Mouse (Mus musculus) embryonic facial prominence, embryonic 14.5 days (tissue): ENCODE data around the gene Mmgt2. TPM values are rescaled to one million over a fixed set of nuclear protein-coding genes. Genes with fewer than 3 reads are reported as not detected.

Experiments
- ATAC-seq: fragments of 200-750 bp; cut with Nextera tagmentation; 2 replicates; pipeline ENCODE4 v1.8.0; 2017; ENCODE audit warnings: low read depth, moderate number of reproducible peaks, moderate TSS enrichment
- DNase-seq: peaks from one replicate; pipeline ENCODE4 v3.0.0-alpha.2; 2015; ENCODE audit warnings: low spot score
- H3K27ac ChIP-seq: fragments of 300-500 bp; sonication (generic); replicated peaks from 2 replicates; pipeline ENCODE4 v1.5.1; 2014; ENCODE audit warnings: low read depth, mild to moderate bottlenecking, low read length, moderate library complexity
- H3K27me3 ChIP-seq: fragments of 300-500 bp; sonication (generic); replicated peaks from 2 replicates; pipeline ENCODE4 v1.6.1; 2014; ENCODE audit warnings: low read length; ENCODE audit not compliant: control insufficient read depth, insufficient read depth
- H3K36me3 ChIP-seq: fragments of 300-500 bp; sonication (generic); 2 replicates; pipeline ENCODE4 v1.6.1; 2014; ENCODE audit warnings: low read length, mixed read lengths; ENCODE audit not compliant: control insufficient read depth, insufficient read depth
- H3K4me1 ChIP-seq: fragments of 300-500 bp; sonication (generic); 2 replicates; pipeline ENCODE4 v1.6.1; 2014; ENCODE audit warnings: antibody characterized with exemption, low read length; ENCODE audit not compliant: control insufficient read depth, insufficient read depth
- H3K4me2 ChIP-seq: fragments of 300-500 bp; sonication (generic); 2 replicates; pipeline ENCODE4 v1.6.1; 2014; ENCODE audit warnings: low read depth, mild to moderate bottlenecking, low read length, moderate library complexity, mixed read lengths
- H3K4me3 ChIP-seq: fragments of 300-500 bp; sonication (generic); 2 replicates; pipeline ENCODE4 v1.5.1; 2014; ENCODE audit warnings: low read depth, mild to moderate bottlenecking, low read length
- H3K9ac ChIP-seq: fragments of 300-500 bp; sonication (generic); 2 replicates; pipeline ENCODE4 v1.6.1; 2014; ENCODE audit warnings: low read depth, mild to moderate bottlenecking, low read length, moderate library complexity, mixed read lengths
- H3K9me3 ChIP-seq: fragments of 300-500 bp; sonication (generic); 2 replicates; pipeline ENCODE4 v1.6.1; 2016; ENCODE audit warnings: low read length; ENCODE audit not compliant: control insufficient read depth
- WGBS: fragments of 180-500 bp; shearing (Covaris S2); extraction: QIAGEN DNeasy Blood & Tissue Kit; methylation state at CpG from one replicate; pipeline ENCODE4 v1.1.7; 2014; 5-methylcytosine and 5-hydroxymethylcytosine counted together
- polyA plus RNA-seq: library from polyadenylated mRNA; unstranded; fragments of >200 nt; fragmentation: Nextera tagmentation; extraction: Ambion mirVana; gene quantifications from 2 replicates; pipeline ENCODE4 v1.2.1, GENCODE M21; 2014

The Mmgt2 gene
- polyA plus RNA-seq, 1 experiment from 2014 or later = 48.4 TPM

DNA sequence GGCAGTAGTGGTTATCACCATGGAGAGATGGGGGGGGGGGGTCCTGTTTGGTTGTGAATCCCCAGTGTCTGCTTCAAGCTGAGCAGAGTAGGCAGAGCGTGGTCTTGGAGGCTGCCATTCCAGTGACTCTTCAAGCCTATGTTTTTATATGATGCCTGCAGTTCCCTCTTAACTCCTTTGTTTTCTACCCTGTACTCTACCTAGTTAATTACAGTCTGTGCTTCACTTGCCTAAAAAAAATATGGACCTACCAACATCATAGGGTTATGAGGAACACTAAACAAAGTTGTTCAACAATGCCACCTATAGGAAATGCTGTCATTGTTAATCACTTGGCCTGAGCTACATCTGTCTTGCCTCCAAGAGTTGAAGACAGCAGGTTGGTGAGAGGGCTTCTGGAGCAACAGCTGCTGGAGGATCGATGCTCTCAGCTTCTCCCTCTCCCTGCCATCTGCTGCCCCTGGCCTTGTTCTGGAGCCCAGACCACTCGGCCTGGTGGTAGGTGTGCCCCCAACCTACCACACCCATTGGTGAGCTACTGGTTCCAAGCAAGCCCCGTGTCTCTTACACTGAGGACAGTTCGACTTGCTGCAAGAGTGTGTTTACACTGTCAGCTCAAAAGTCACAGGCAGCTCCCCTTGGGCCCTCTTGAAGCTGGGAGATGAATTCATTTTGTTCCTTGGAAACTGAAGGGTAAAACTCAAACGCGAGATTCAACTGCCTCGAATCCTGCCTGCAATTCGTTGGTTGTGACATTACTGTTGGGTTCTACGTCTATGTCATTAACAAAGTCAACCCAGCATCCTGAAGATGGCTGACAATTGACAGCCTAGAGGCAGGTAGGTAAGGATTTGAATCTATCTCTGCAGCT lies 41.9 kb upstream of the Mmgt2 start:
- Histone ChIP-seq H3K36me3 (peaks cover 72% of the 10 kb centered on the region), H3K27ac (peak overlapping the region; percentile 56; the same call in 1 of the 2 replicates), H3K4me2 (peak overlapping the region; percentile 6; the same call in 1 of the 2 replicates), H3K4me3 (no peak overlapping the region), H3K9ac (no peak overlapping the region), H3K9me3 (no peaks in the 10 kb centered on the region), H3K27me3 (no peaks in the 10 kb centered on the region), H3K4me1 (peaks cover 9% of the 10 kb centered on the region)
- 60% methylated on average over 10 of the region's 10 CpGs for WGBS
- DNase-seq (no peak), ATAC-seq (no peak)

DNA sequence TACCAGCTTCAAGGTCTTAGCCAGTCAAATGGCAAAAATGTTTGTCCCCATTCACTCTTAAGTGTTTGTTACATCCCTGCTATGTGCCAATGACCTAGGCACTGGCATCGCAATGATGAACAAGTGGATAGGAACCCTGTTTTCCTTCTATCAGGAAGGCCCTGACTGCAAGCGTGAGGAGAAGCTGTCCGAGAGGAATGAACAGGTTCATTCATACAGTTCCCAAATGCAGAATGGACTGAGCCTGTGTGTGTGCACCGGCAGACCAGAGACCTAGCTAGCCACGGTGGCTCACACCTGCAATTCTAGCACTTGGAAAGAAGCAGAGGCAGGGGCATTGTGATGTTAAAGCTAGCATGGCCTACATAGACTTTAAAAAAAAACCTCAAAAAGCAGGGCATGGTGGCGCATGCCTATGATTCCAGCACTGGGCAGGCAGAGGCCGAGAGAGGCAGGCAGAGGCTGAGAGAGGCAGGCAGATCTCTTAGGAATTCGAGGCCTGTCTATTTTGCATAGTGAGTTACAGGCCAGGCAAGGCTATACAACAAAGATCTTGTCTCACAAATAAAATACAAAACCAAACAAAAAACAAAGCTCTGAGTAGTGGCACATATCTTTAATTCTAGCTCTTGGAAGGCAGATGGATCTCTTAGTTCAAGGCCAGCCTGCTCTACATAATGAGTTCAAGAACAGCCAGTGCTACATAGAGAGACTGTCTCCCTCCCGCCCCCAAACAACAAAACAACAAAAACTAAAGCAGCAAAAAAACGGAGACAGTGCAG lies 41.1 kb upstream of the Mmgt2 start:
- no peak overlapping the region for H3K4me3 ChIP-seq
- peaks cover 9% of the 10 kb centered on the region for H3K4me1 ChIP-seq
- no peaks in the 10 kb centered on the region for H3K9me3 ChIP-seq
- H3K36me3 ChIP-seq = peaks cover 72% of the 10 kb centered on the region
- WGBS = 64% methylated on average over 10 of the region's 10 CpGs
- H3K27me3 ChIP-seq = no peaks in the 10 kb centered on the region
- H3K9ac ChIP-seq = no peak overlapping the region; the same call in 1 of the 2 replicates
- 0 out of 2 replicates have a peak overlapping the region, but pooled peaks have one; percentile 13 for H3K27ac ChIP-seq
- DNase-seq (no peak), ATAC-seq (no peak)
- no peak overlapping the region for H3K4me2 ChIP-seq

DNA sequence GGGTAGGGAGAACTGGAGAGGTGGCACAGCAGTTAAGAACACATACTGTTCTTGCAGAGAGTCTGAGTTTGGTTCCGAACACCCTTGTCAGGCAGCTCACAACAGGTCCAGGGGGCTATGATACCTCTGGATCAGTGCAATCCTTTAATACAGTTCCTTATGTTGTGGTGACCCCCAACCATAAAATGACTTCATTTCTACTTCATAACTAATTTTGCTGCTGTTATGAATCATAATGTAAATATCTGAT lies 40.6 kb upstream of the Mmgt2 start:
- Histone ChIP-seq H3K4me1 (peaks cover 9% of the 10 kb centered on the region), H3K9me3 (no peaks in the 10 kb centered on the region), H3K4me3 (no peak overlapping the region), H3K4me2 (no peak overlapping the region), H3K27me3 (no peaks in the 10 kb centered on the region), H3K9ac (no peak overlapping the region), H3K27ac (0 out of 2 replicates have a peak overlapping the region, but pooled peaks have one; percentile 13), H3K36me3 (peaks cover 72% of the 10 kb centered on the region)
- ATAC-seq (no peak), DNase-seq (no peak)
- 100% methylated on average over 1 of the region's 1 CpGs for WGBS

GRCm38 (mm10) chr11:62608826-62609675 lies 39.4 kb upstream of the Mmgt2 start:
- Histone ChIP-seq H3K9ac (no peak overlapping the region), H3K36me3 (peaks cover 66% of the 10 kb centered on the region), H3K9me3 (no peaks in the 10 kb centered on the region), H3K4me2 (no peak overlapping the region), H3K27ac (no peak overlapping the region), H3K27me3 (no peaks in the 10 kb centered on the region), H3K4me1 (peaks cover 12% of the 10 kb centered on the region), H3K4me3 (no peak overlapping the region)
- ATAC-seq = no peak
- DNase-seq = no peak
- 83% methylated on average over 10 of the region's 10 CpGs for WGBS

DNA sequence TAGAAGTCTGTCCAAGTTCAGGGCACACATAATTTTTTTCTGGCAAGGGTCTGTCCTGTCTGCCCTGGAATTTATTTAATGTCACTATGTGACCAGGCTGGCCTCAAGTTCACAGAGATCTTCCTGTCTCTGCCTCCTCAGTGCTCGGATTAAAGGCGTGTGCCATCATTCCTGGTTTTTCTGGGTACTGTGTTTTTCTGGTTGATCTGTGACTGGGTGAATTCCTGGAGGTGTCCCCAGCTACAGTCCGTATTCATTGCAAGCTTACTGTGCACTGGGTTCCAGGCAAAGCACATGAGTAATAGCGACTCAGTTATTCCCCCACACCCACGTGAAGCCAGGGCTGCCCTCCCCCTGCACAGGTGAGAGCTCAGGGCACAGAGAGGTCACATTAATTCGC lies 38.2 kb upstream of the Mmgt2 start:
- Histone ChIP-seq H3K4me1 (peaks cover 3% of the 10 kb centered on the region; the same call in 1 of the 2 replicates), H3K9ac (no peak overlapping the region), H3K36me3 (peaks cover 53% of the 10 kb centered on the region), H3K4me2 (no peak overlapping the region), H3K27me3 (no peaks in the 10 kb centered on the region), H3K27ac (no peak overlapping the region), H3K4me3 (no peak overlapping the region), H3K9me3 (no peaks in the 10 kb centered on the region)
- DNase-seq = no peak
- ATAC-seq = no peak
- 87% methylated on average over 6 of the region's 6 CpGs for WGBS

GRCm38 (mm10) chr11:62612604-62613003 lies 35.9 kb upstream of the Mmgt2 start:
- H3K4me1 ChIP-seq = 0 out of 2 replicates have a peak, but pooled peaks cover 3% of the 10 kb centered on the region
- no peaks in the 10 kb centered on the region for H3K27me3 ChIP-seq
- H3K4me3 ChIP-seq = no peak overlapping the region
- H3K9me3 ChIP-seq = no peaks in the 10 kb centered on the region
- no peak overlapping the region for H3K4me2 ChIP-seq
- no peak overlapping the region for H3K27ac ChIP-seq
- peaks cover 44% of the 10 kb centered on the region for H3K36me3 ChIP-seq
- DNase-seq = no peak
- no peak overlapping the region for H3K9ac ChIP-seq
- ATAC-seq = no peak
- 57% methylated on average over 10 of the region's 10 CpGs for WGBS

DNA sequence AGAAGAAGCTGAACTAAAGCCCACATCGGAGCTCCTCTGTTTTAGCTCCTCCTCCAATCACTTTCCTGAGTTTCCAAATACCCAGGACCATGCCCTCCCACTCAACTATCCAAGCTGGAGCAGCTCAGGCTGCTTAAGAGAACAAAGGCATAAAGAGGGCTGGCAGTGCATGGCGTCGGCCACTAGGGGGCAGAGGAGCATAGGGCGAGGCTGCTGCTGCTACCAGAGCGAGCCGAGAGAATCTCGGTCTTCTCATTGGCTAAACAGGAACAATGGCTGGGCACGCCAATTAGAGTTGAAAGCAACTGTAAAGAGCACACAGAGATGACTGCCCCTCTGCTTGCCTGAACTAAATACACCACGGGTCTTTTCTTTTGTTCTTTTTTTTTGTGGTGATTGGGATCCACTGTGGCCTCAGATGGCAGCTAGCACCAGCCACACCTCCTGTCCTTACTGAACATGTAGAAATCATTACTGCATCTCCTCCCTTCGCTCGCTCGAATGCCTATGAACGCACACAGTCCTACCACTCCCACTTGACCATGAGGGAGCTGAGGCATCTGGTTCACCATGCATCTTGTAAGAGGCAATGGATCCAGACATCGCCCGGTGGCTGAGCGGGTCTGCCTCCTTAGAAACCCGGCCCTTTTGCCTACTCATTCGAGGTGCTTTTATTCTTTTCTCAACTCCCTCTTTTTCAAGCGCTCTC lies 34.7 kb upstream of the Mmgt2 start:
- Histone ChIP-seq H3K27me3 (no peaks in the 10 kb centered on the region), H3K9ac (peak overlapping the region; percentile 62), H3K4me1 (0 out of 2 replicates have a peak, but pooled peaks cover 3% of the 10 kb centered on the region), H3K4me3 (peak overlapping the region; percentile 27), H3K27ac (peak overlapping the region; percentile 81), H3K9me3 (no peaks in the 10 kb centered on the region), H3K36me3 (peaks cover 38% of the 10 kb centered on the region), H3K4me2 (peak overlapping the region; percentile 54)
- DNase-seq (peak; percentile 98), ATAC-seq (peak; percentile 96)
- WGBS = 13% methylated on average over 19 of the region's 19 CpGs
